Mouse (Mus musculus) liver, adult 2 months (tissue): ENCODE measurements around the gene Tmem108. TPM values are rescaled to one million over a fixed set of nuclear protein-coding genes. Genes with fewer than 3 reads are reported as not detected.

Experiments used
- DNase-seq: peaks from one replicate; pipeline ENCODE4 v3.0.0-alpha.2; 2011; ENCODE audit warnings: low read depth, low spot score; ENCODE audit errors: extremely low read depth
- H3K27ac ChIP-seq: fragments of 200-500 bp; replicated peaks from 2 replicates; pipeline ENCODE4 v1.5.1; 2012; ENCODE audit warnings: low read depth, mild to moderate bottlenecking, control low read depth, inconsistent platforms, low read length; ENCODE audit not compliant: insufficient read depth
- H3K27me3 ChIP-seq: fragments of 200-500 bp; 2 replicates; pipeline ENCODE4 v1.6.1; 2012; ENCODE audit warnings: mild to moderate bottlenecking, moderate library complexity, low read length, inconsistent platforms; ENCODE audit not compliant: control insufficient read depth, insufficient read depth
- H3K36me3 ChIP-seq: fragments of 200-500 bp; 2 replicates; pipeline ENCODE4 v1.6.1; 2012; ENCODE audit warnings: low read length, inconsistent platforms; ENCODE audit not compliant: control insufficient read depth, insufficient read depth
- H3K4me1 ChIP-seq: fragments of 200-500 bp; 2 replicates; pipeline ENCODE4 v1.6.1; 2011; ENCODE audit warnings: low read length; ENCODE audit not compliant: control insufficient read depth, insufficient read depth
- H3K4me3 ChIP-seq: fragments of 200-500 bp; 2 replicates; pipeline ENCODE4 v1.5.1; 2011; ENCODE audit warnings: low read depth, mild to moderate bottlenecking, control low read depth, low read length, moderate library complexity; ENCODE audit not compliant: insufficient read depth
- H3K79me2 ChIP-seq: fragments of 200-500 bp; 2 replicates; pipeline ENCODE4 v1.6.1; 2012; ENCODE audit warnings: inconsistent platforms, mild to moderate bottlenecking, low read length, moderate library complexity; ENCODE audit not compliant: control insufficient read depth, insufficient read depth
- H3K9ac ChIP-seq: fragments of 200-500 bp; 2 replicates; pipeline ENCODE4 v1.6.1; 2012; ENCODE audit warnings: low read depth, mild to moderate bottlenecking, control low read depth, inconsistent platforms, low read length
- CTCF ChIP-seq: fragments of 200-500 bp; IDR thresholded peaks from 2 replicates; pipeline ENCODE4 v1.5.1; 2011; ENCODE audit warnings: low read depth, low read length, control low read depth
- POLR2A ChIP-seq: fragments of 200-500 bp; IDR thresholded peaks from 2 replicates; pipeline ENCODE4 v1.6.1; 2011; ENCODE audit warnings: low read length, control low read depth; ENCODE audit not compliant: insufficient read depth; ENCODE audit errors: extremely low read depth
- WGBS: fragments of 180-500 bp; shearing (Covaris S2); methylation state at CpG from one replicate; pipeline ENCODE4 v1.1.7; 2018; 5-methylcytosine and 5-hydroxymethylcytosine counted together
- polyA plus RNA-seq: library from polyadenylated mRNA; depleted of rRNA; stranded (reverse); fragments of >200 nt; gene quantifications from 2 replicates; pipeline ENCODE4 v1.2.3, GENCODE M21; 2012
- total RNA-seq: library from RNA; depleted of rRNA; stranded (reverse); fragments of >200 nt; gene quantifications from 2 replicates; pipeline ENCODE4 v1.2.3, GENCODE M21; 2014

Tmem108 gene
- total and polyA plus RNA-seq, 2 experiments, result 0.09 to 0.40 TPM

GRCm38 (mm10) chr9:103486262-103486661 is 275.4 kb downstream of the Tmem108 start:
- TF ChIP-seq CTCF, result no peak
- no peak for TF ChIP-seq POLR2A
- WGBS, result 78% methylated on average over 6 of the region's 6 CpGs
- H3K27me3 ChIP-seq, result no peaks in the 10 kb centered on the region
- no peaks in the 10 kb centered on the region for H3K4me1 ChIP-seq
- H3K4me3 ChIP-seq, result no peak overlapping the region
- DNase-seq, result peak; percentile 52
- no peaks in the 10 kb centered on the region for H3K36me3 ChIP-seq
- no peak overlapping the region for H3K27ac ChIP-seq
- no peaks in the 10 kb centered on the region for H3K79me2 ChIP-seq
- no peak overlapping the region for H3K9ac ChIP-seq

- no peaks in the 10 kb centered on the region for H3K79me2 ChIP-seq
- H3K27me3 ChIP-seq, result no peaks in the 10 kb centered on the region
- H3K9ac ChIP-seq, result no peak overlapping the region
- no peak overlapping the region for H3K27ac ChIP-seq
- no peak overlapping the region for H3K4me3 ChIP-seq
- 58% methylated on average over 8 of the region's 8 CpGs for WGBS
- H3K4me1 ChIP-seq, result no peaks in the 10 kb centered on the region
- no peaks in the 10 kb centered on the region for H3K36me3 ChIP-seq
- no peak for TF ChIP-seq POLR2A
- TF ChIP-seq CTCF, result no peak
- no peak for DNase-seq
Measured at GRCm38 (mm10) chr9:103485606-103486005, 276.0 kb downstream of the Tmem108 start.

GRCm38 (mm10) chr9:103480603-103481220 is 280.9 kb downstream of the Tmem108 start:
- Histone ChIP-seq H3K27me3 (no peaks in the 10 kb centered on the region), H3K79me2 (no peaks in the 10 kb centered on the region), H3K9ac (no peak overlapping the region), H3K4me3 (no peak overlapping the region), H3K27ac (no peak overlapping the region), H3K36me3 (no peaks in the 10 kb centered on the region), H3K4me1 (peaks cover 3% of the 10 kb centered on the region; the same call in 1 of the 2 replicates)
- no peak for TF ChIP-seq CTCF
- no peak for TF ChIP-seq POLR2A
- 52% methylated on average over 8 of the region's 8 CpGs for WGBS
- peak; percentile 47 for DNase-seq

GRCm38 (mm10) chr9:103480044-103480576 is 281.5 kb downstream of the Tmem108 start, which contains the start of gene Bfsp2:
TSS of gene Bfsp2 (minus strand) at chr9:103480420.
- 87% methylated on average over 9 of the region's 9 CpGs for WGBS

GRCm38 (mm10) chr9:103475414-103475813 is 286.2 kb downstream of the Tmem108 start:
- H3K27me3 ChIP-seq, result no peaks in the 10 kb centered on the region
- WGBS, result 18% methylated on average over 6 of the region's 6 CpGs
- peak; percentile 96 for DNase-seq
- no peaks in the 10 kb centered on the region for H3K36me3 ChIP-seq
- H3K9ac ChIP-seq, result no peak overlapping the region
- H3K79me2 ChIP-seq, result no peaks in the 10 kb centered on the region
- TF ChIP-seq CTCF (no peak), POLR2A (no peak)
- peaks cover 11% of the 10 kb centered on the region; the same call in 1 of the 2 replicates for H3K4me1 ChIP-seq
- H3K4me3 ChIP-seq, result no peak overlapping the region
- peak overlapping the region; percentile 90 for H3K27ac ChIP-seq

More at GRCm38 (mm10) chr9:103480044-103480576, 281.5 kb downstream of the Tmem108 start, which contains the start of gene Bfsp2:
- H3K27ac ChIP-seq, result no peak within 1 kb of the TSS
- TF ChIP-seq POLR2A (no peak), CTCF (no peak)
- H3K36me3 ChIP-seq, result no peaks in the 10 kb centered on the region
- no peak for DNase-seq
- H3K4me1 ChIP-seq, result peaks cover 7% of the 10 kb centered on the region; the same call in 1 of the 2 replicates
- H3K27me3 ChIP-seq, result no peaks in the 10 kb centered on the region
- no peaks in the 10 kb centered on the region for H3K79me2 ChIP-seq
- H3K4me3 ChIP-seq, result no peak within 1 kb of the TSS
- no peak within 1 kb of the TSS for H3K9ac ChIP-seq
